Mouse (Mus musculus): ENCODE data around the gene Tnfaip8l1.

Tnfaip8l1 gene

DNA sequence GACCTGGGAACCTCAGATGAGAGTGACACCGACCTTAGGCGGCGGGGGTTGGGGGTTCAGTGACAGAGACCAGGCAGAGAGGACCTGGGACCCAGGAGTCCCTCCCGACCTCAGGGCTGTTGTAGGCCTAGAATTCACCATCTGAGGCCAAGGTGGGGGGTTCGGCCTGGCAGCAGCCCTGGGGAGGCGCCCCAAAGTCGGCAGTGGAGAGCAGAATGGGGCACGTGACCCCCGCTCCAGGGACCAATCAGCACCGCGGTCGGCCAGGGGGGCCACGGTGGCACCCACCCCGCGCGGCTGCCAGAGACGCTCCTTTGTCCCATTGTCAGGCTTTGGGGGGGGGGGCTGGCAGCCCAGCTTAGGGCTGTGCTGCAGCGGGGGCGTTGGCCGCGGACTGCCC is 22.9 kb upstream of the Tnfaip8l1 start:
- no peak for DNase-seq

DNA sequence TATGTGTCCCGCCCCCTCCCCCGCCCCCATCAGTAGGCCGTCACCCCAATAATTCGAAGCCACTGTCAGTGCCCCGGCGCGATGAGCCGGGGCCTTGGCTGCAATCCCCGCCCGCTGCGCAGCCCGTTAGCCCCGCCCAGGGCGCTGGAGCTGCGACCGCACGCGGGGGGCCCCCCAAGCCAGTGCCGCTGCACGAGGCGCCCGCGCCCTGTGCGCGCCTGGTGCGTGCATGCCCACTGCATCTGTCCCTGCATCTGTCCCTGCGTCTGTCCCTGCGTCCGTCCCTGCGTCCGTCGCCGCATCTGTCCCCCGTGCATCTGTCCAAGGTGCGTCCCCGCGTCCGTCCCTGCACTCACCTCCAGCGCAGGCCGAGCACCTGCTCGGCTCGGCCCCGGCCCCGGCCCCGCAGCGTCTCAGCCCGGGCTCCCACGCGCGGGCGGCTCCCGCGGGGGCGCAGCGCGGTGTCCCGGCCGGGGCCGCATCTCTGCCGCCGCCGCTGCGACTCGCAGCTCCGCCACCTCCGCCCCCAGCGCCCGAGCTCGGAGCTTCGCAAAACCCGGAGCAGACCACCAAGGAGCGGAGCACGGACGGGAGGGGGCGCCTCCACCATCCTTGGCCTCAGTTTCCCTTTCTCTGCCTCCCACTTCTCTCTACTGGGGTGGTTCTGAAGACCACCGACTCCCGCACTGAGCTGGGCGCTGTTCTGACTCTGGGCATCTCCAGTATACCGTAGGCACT is 22.2 kb upstream of the Tnfaip8l1 start, which contains the start of gene Sema6b:
Sema6b (minus strand) TSS at position 486 of the 738 bp plus-strand sequence.
- DNase-seq = no peak

DNA sequence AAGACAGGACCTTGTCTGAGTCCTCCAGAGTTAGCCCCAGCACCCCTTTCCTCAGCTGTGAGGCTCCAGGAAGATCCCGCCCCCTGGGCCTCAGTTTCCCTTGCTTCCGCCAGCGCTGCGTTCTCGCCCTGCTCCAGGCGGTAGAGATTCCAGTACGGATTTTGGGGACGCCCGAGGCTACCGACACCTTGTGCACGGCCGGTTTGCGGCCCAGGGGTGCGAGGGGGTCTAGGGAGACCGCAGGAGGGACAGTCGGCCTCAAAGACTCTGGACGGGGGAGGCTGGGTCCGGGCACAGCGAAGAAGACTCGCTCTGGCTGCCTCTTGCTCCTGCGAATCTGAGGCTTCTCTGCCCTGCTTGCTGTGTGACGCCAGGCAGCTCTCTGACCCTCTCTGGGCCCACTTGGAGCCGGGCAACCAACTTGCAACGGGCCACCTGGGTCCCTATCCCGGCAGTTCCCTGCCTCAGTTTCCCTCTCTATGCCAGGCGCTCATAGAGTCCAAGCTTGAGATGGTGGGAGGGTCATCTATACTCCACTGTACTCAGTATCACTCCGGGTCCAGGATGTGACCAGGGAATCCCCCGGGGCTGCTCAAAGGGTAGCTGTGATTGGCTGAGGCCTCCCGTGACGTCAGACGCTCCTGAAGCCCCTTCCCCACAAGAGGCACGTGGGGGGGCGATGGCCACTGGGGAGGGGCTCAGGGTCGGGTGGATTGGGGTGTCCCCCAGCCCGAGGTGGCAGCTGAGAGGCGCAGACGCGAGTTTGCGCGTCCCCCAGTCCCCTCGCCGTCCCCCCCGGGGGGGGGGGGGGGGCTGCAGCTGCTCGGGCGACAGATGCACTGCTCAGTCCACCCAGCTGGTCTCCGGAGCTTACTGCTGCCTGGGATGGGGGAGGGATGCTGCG is 20.3 kb upstream of the Tnfaip8l1 start:
- no peak for DNase-seq

DNA sequence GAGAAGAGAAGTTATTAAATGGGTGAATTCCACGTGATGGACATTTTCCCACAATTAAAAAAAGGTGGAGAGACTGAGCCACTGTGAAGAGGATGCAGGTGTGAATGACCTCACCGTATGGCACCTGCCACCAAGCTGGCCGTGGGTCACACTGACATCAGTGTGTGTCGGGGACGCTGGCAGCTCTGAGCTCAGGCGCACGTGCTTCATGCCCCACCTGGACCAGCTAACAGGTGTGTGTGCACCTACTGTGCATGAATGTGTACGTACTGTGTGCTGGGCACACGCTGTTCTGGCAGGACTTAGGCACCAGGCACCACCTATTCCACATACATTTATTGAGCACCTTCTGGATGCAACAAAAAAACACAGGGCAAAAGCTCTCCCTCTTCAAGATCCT is 17.7 kb upstream of the Tnfaip8l1 start:
- no peak for DNase-seq

GRCm38 (mm10) chr17:56146131-56146530 is 16.1 kb upstream of the Tnfaip8l1 start:
- DNase-seq = no peak

- DNase-seq = no peak
These were observed 14.9 kb upstream of the Tnfaip8l1 start for GRCm38 (mm10) chr17:56147420-56147819.

DNA sequence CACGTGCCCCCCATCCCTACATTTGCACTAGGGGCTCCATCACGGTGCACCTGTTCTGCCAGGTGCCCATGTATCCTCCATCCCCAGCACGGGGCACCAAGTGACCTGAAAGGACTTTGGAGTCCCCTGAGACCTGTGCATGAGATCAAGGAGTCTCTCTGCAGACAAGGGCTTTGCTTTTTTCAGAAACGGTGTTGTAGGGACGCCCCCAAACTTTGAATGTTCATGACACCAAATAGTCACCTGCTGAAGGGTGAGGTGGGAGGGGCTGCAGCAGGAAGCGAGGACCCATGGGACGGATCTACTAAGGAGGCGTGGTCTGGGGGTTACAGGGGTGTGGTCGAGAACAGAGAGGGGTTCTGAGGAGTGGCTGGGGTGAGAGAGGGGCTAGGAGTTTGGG is 14.0 kb upstream of the Tnfaip8l1 start:
- no peak for DNase-seq

GRCm38 (mm10) chr17:56148790-56149618 is 13.3 kb upstream of the Tnfaip8l1 start:
- DNase-seq = no peak

GRCm38 (mm10) chr17:56149897-56150296 is 12.4 kb upstream of the Tnfaip8l1 start:
- no peak for DNase-seq

DNA sequence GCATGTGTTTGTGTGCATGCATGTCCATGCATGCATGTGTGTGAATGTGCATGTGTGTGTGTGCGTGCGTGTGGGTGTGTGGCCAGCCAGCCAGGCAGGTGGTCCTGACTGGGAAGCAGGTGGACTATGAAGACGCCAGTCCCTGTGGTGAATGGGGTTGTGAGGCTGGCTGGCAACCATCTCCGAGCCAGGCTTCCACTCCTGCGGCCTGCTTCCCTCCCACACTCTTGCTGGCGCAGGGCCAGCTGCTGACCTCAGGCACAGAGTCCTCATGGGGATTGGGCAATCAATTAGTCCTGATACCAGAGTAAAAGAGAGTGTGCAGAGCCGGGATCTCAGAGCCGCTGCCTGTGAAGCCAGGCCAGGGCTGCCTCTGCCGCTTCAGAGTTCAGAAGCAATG is 8.6 kb upstream of the Tnfaip8l1 start:
- DNase-seq = no peak

GRCm38 (mm10) chr17:56159729-56160128 is 2.5 kb upstream of the Tnfaip8l1 start:
- DNase-seq = peak; percentile 49 to 76

- DNase-seq = no peak
These were observed 1.3 kb downstream of the Tnfaip8l1 start for GRCm38 (mm10) chr17:56163523-56164102.

DNA sequence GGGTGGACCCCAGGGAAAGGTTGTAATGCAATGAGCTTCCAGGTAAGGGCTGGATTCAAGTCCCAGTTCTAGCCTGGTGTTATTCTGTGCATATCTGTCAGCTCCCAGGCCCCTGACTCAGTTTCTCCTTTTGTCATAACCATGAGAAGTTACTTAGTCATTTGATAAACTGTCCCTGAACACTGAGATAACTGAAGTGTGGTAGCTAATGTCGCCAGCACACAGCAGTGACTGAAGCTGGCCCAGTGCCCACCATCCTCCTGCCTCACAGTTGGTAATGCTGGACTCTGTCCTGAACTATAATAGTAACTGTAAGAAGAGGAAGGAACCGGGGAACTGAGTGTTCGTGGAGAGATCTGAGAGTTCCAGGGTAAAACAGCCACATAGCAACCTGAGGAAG is 2.2 kb downstream of the Tnfaip8l1 start:
- DNase-seq = no peak

GRCm38 (mm10) chr17:56165671-56166070 is 3.4 kb downstream of the Tnfaip8l1 start:
- no peak for DNase-seq

DNA sequence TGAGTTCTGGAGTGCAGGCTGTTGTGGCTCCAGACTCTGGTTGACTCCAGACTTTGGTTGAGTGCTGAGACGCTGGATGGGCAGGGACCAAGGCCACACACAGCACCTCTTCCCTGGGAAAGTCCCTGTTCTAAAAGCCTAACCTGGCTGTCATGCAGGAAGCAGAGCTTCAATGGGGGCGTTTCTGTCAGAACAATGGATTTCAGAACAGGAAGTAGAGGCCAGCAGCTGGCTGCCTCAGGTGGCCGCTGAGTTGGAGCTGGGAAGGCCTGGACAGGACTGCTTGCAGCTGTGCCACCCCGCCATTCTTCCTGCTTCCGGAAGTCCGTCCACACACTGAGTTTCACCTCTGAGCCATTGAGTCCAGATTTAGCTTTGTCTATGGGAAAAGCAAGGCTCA is 7.6 kb downstream of the Tnfaip8l1 start:
- DNase-seq = peak in 1 of 2 experiments; percentile 26

GRCm38 (mm10) chr17:56170636-56171035 is 8.4 kb downstream of the Tnfaip8l1 start:
- no peak for DNase-seq

- DNase-seq = no peak
These were observed 9.2 kb downstream of the Tnfaip8l1 start for GRCm38 (mm10) chr17:56171456-56171855.

- DNase-seq = no peak
These were observed 9.6 kb downstream of the Tnfaip8l1 start for GRCm38 (mm10) chr17:56171881-56172280.

GRCm38 (mm10) chr17:56173401-56174046 is 11.2 kb downstream of the Tnfaip8l1 start:
- no peak for DNase-seq

DNA sequence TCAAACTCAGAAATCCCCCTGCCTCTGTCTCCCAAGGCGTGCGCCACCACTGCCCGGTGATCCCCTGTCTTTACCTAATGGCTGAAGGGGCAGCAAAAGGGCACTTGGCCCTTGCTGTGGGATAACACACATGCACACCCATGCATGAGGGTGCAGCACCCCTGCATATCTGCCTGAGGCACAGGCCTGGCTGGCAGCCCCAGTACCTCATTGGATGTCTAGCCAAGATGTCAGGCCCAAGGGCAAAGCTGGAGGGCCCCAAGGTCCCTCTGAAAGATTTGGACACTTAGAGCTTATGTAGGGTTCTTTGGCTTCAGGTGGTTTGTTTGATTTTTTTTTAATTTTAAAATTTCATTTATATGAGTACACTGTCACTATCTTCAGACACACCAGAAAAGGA is 13.1 kb downstream of the Tnfaip8l1 start:
- DNase-seq = no peak

GRCm38 (mm10) chr17:56182975-56183657 is 20.8 kb downstream of the Tnfaip8l1 start:
- no peak for DNase-seq

Data from kidney, adult 8-10 months (tissue).